Mouse (Mus musculus) liver, embryonic 13.5 days (tissue): Measurements from ENCODE around the gene Nol4l. TPM values are rescaled to one million over a fixed set of nuclear protein-coding genes. Genes with fewer than 3 reads are reported as not detected.

Experiments
- ATAC-seq: fragments of 200-750 bp; cut with Nextera tagmentation; 2 replicates; pipeline ENCODE4 v1.8.0; 2017; ENCODE audit warnings: low read depth, mild to moderate bottlenecking, moderate number of reproducible peaks, moderate library complexity
- DNase-seq: peaks from one replicate; pipeline ENCODE4 v3.0.0; 2022
- H3K27ac ChIP-seq: fragments of 300-500 bp; sonication (generic); 2 replicates; pipeline ENCODE4 v1.5.1; 2015; ENCODE audit warnings: moderate library complexity, mild to moderate bottlenecking, inconsistent platforms
- H3K27me3 ChIP-seq: fragments of 300-500 bp; sonication (generic); 2 replicates; pipeline ENCODE4 v1.6.1; 2015; ENCODE audit warnings: mild to moderate bottlenecking, inconsistent platforms
- H3K36me3 ChIP-seq: fragments of 300-500 bp; sonication (generic); 2 replicates; pipeline ENCODE4 v1.6.1; 2015; ENCODE audit warnings: mild to moderate bottlenecking, inconsistent platforms
- H3K4me1 ChIP-seq: fragments of 300-500 bp; sonication (generic); replicated peaks from 2 replicates; pipeline ENCODE4 v1.6.1; 2015; ENCODE audit warnings: inconsistent platforms
- H3K4me2 ChIP-seq: fragments of 300-500 bp; sonication (generic); 2 replicates; pipeline ENCODE4 v1.6.1; 2015; ENCODE audit warnings: inconsistent platforms, mild to moderate bottlenecking, moderate library complexity
- H3K4me3 ChIP-seq: fragments of 300-500 bp; sonication (generic); replicated peaks from 2 replicates; pipeline ENCODE4 v1.5.1; 2015; ENCODE audit warnings: mild to moderate bottlenecking, inconsistent platforms
- H3K9ac ChIP-seq: fragments of 300-500 bp; sonication (generic); 2 replicates; pipeline ENCODE4 v1.6.1; 2015; ENCODE audit warnings: mild to moderate bottlenecking, inconsistent platforms
- H3K9me3 ChIP-seq: fragments of 300-500 bp; sonication (generic); replicated peaks from 2 replicates; pipeline ENCODE4 v1.6.1; 2016; ENCODE audit warnings: inconsistent platforms
- WGBS: fragments of 180-500 bp; shearing (Covaris S2); methylation state at CpG from one replicate; pipeline ENCODE4 v1.1.7; 2015; ENCODE audit not compliant: insufficient replicate concordance; 5-methylcytosine and 5-hydroxymethylcytosine counted together
- polyA plus RNA-seq: library from polyadenylated mRNA; unstranded; fragments of >200 nt; fragmentation: Nextera tagmentation; extraction: Ambion mirVana; gene quantifications from 2 replicates; pipeline ENCODE4 v1.2.1, GENCODE M21; 2015

The Nol4l gene
- polyA plus RNA-seq, 1 experiment from 2014 or later, result 5.4 TPM

DNA sequence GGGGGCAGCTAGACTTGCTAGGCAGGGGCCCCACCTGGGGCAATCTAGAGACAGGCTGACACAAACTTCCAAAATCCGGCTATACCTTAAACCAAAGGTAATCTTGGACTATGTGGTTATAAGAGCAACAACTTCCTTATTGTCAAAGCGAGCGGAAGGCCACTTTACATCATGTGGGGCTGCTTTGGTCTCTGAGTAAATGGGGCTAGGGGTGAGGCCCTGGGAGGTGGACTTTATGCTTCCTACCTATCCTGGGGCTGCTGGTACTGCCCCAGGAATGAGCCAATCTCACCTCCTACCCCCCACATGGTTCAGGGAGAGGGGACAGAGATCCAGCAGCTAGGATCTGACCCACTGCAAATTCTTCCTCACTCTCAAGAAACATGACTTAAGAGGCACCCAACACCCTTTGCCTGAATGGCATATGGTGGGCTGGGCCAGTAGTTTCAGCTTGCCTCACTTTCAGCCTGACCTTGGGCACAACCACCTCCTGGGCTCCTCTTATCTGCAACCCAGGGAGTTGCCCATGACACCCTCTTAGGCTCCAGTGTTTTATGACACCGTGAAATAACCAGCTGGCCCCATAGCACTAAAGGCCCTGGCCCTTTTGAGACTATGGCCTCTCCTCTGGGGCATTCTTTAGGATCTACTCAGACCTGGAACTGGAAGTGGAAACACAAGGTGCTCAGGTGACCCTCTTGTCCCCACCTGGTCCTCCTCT, 104.5 kb downstream of the Nol4l start:
- H3K4me3 ChIP-seq, result no peak overlapping the region
- H3K27ac ChIP-seq, result 0 out of 2 replicates have a peak overlapping the region, but pooled peaks have one; percentile 2
- 71% methylated on average over 4 of the region's 4 CpGs for WGBS
- ATAC-seq (no peak; the same call in 1 of the 2 replicates), DNase-seq (no peak)
- no peaks in the 10 kb centered on the region for H3K27me3 ChIP-seq
- H3K9me3 ChIP-seq, result no peaks in the 10 kb centered on the region
- peaks cover 69% of the 10 kb centered on the region for H3K4me1 ChIP-seq
- H3K9ac ChIP-seq, result no peak overlapping the region
- no peak overlapping the region for H3K4me2 ChIP-seq
- peaks cover 57% of the 10 kb centered on the region for H3K36me3 ChIP-seq

DNA sequence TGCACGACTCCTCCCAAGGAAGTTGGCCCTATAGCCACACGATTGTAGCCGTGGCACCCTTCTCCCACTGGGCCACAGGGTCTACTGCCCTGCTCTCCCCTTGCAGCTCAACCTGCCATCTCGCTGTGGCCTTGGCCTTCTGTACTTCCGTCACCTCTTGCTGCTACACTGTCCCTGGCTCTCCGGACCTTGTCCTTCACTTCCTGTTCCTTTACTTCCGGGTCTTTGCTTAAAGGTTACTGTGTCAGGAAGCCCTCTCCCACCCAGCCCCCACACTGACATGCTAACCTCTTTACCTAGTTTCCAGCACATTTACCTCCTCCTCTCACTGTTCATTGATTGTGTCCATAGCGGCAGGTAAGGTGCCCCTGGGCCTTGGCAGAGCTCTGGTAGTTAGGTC, 105.2 kb downstream of the Nol4l start:
- H3K4me2 ChIP-seq, result no peak overlapping the region
- H3K27me3 ChIP-seq, result no peaks in the 10 kb centered on the region
- no peak overlapping the region for H3K9ac ChIP-seq
- no peaks in the 10 kb centered on the region for H3K9me3 ChIP-seq
- H3K36me3 ChIP-seq, result peaks cover 58% of the 10 kb centered on the region
- no peak overlapping the region for H3K4me3 ChIP-seq
- ATAC-seq, result no peak
- 69% methylated on average over 8 of the region's 8 CpGs for WGBS
- no peak for DNase-seq
- H3K27ac ChIP-seq, result 0 out of 2 replicates have a peak overlapping the region, but pooled peaks have one; percentile 2
- peaks cover 63% of the 10 kb centered on the region for H3K4me1 ChIP-seq

DNA sequence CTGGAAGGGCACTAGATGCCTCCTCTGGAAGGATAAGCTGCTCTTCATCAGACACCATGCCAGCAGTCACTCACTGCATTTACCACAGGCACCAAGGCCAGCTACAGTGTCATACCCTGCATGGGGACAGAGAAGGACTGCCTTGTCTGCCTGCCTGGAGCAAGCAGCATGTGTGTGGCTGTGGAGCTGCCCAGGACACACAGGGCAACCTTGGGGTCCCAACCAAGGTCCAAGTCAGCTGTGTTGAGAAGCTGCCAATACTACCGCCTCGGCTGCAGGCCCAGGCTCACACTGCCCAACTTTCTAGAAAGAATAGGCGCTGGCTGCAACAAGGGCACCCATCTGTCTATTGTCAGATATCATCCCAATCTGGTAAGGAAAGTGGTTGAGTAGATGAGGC, 106.7 kb downstream of the Nol4l start:
- no peak for ATAC-seq
- Histone ChIP-seq H3K36me3 (peaks cover 58% of the 10 kb centered on the region), H3K9me3 (no peaks in the 10 kb centered on the region), H3K4me3 (no peak overlapping the region), H3K4me1 (peaks cover 49% of the 10 kb centered on the region), H3K27me3 (no peaks in the 10 kb centered on the region), H3K9ac (no peak overlapping the region), H3K27ac (no peak overlapping the region), H3K4me2 (no peak overlapping the region)
- no peak for DNase-seq
- WGBS, result 77% methylated on average over 3 of the region's 3 CpGs

DNA sequence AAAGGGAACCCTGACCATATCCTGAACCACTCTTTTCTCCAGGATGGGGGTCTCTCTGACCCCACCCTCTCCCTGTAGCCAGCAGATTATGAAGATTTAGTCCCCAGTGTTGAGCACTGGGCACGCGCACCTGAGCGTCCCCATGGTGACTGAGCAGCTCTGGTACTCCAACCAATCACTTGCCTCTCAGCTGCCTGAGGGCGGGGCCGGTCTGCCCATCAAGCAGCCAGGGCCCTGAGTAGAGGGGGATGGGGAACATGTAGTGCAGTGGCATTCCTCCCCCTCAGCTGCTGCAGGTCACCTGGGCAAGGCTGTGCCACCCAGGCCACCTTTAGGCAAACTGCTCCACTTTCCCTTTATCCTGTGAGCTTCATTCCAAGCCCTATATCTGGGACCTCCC, 107.7 kb downstream of the Nol4l start:
- Histone ChIP-seq H3K27me3 (no peaks in the 10 kb centered on the region), H3K9ac (no peak overlapping the region), H3K4me2 (no peak overlapping the region), H3K9me3 (no peaks in the 10 kb centered on the region), H3K4me1 (peaks cover 38% of the 10 kb centered on the region), H3K4me3 (no peak overlapping the region), H3K27ac (no peak overlapping the region), H3K36me3 (peaks cover 66% of the 10 kb centered on the region)
- DNase-seq (no peak), ATAC-seq (no peak)
- 81% methylated on average over 5 of the region's 5 CpGs for WGBS

DNA sequence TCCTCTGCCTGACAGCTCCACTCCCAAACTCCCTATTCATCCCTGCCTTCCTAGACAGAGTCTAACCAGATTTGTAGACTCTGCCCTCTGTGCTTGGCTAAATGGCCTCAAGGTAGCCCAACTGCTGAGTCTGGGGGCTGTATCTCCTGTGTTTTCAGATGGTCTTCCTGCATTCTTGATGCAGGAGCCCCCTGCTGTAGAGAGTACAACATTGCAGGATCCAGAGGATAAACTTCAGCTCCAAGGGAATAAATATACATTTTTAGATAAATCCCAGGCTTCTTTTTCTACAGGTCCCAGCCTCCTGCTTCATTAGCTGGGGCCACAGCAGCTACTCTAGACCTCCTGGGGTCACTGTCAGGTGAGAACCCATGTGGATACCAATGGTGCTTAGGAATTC, 108.5 kb downstream of the Nol4l start:
- ATAC-seq (no peak), DNase-seq (no peak)
- H3K27ac ChIP-seq, result no peak overlapping the region
- peaks cover 74% of the 10 kb centered on the region for H3K36me3 ChIP-seq
- H3K4me2 ChIP-seq, result no peak overlapping the region
- no peak overlapping the region for H3K4me3 ChIP-seq
- H3K4me1 ChIP-seq, result peaks cover 33% of the 10 kb centered on the region
- no peaks in the 10 kb centered on the region for H3K9me3 ChIP-seq
- H3K9ac ChIP-seq, result no peak overlapping the region
- H3K27me3 ChIP-seq, result no peaks in the 10 kb centered on the region

DNA sequence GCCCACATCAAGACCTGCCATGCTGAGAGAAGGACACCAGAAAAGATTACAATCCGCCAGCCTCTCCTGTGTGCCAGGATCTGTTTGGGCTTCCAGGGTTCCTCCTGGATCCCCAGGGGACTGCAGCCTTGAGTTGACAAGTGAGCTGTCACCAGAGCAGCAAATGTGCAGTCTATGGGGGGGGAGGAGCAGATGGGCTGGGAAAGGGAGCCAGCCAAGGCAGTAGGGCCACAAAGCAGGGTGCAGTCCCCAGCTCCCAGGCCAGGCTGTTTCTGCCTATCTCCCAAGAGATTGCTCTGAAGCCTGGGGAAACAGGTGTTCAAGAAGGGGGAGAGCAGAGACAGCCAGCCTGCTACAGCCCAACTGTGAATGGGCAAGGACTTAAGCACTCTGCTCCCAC, 111.4 kb downstream of the Nol4l start:
- no peak overlapping the region for H3K9ac ChIP-seq
- DNase-seq (no peak), ATAC-seq (no peak)
- H3K27me3 ChIP-seq, result no peaks in the 10 kb centered on the region
- no peak overlapping the region for H3K27ac ChIP-seq
- peaks cover 87% of the 10 kb centered on the region for H3K36me3 ChIP-seq
- 91% methylated on average over 1 of the region's 1 CpGs for WGBS
- no peaks in the 10 kb centered on the region for H3K9me3 ChIP-seq
- peaks cover 12% of the 10 kb centered on the region for H3K4me1 ChIP-seq
- no peak overlapping the region for H3K4me3 ChIP-seq
- H3K4me2 ChIP-seq, result no peak overlapping the region

DNA sequence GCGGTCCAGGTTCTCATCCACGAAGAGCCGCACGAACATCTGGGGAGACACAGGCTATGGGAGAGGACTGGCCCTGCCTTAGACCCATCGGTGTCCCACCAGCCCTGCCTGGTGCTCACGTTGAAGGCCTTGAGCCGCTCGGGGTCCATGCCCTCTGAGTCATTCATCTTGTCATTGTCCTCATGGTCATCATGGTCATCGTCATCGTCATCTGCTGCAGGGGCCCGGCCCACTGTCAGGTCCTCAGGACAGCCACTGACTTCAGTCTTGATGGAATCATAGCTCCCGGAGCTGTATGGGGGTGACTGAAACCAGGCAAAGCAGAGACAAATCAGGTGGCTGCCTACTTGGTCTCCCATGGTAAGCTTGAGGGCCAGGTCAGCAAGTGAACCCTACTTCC, 111.9 kb downstream of the Nol4l start:
- Histone ChIP-seq H3K4me3 (no peak overlapping the region), H3K27me3 (no peaks in the 10 kb centered on the region), H3K9ac (no peak overlapping the region), H3K4me1 (peaks cover 9% of the 10 kb centered on the region), H3K36me3 (peaks cover 87% of the 10 kb centered on the region), H3K4me2 (no peak overlapping the region), H3K9me3 (no peaks in the 10 kb centered on the region), H3K27ac (no peak overlapping the region)
- no peak for ATAC-seq
- DNase-seq, result no peak
- WGBS, result 89% methylated on average over 12 of the region's 12 CpGs

DNA sequence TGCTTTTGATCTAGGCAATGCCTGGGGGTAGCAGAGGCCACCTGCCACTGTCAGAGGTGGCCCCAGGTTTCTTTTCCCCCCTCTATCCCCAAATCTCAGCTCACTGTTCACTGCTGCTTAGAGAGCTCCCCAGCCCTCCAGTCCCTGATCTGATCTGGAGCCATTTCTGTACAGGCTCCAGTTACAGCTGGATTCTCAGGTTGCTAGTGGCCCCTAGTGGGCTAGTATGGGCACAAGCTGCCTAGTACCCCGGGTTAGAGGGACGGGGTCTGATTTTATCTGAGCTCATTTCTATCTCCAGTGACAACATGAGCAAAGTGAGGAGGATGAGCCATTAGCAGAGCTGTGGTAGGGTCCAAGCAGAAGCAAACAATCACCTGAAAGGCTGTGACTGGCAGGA, 115.2 kb downstream of the Nol4l start:
- H3K4me1 ChIP-seq, result peaks cover 21% of the 10 kb centered on the region
- peaks cover 99% of the 10 kb centered on the region for H3K36me3 ChIP-seq
- 26% methylated on average over 2 of the region's 2 CpGs for whole genome bisulfite sequencing
- no peak overlapping the region for H3K4me3 ChIP-seq
- no peaks in the 10 kb centered on the region for H3K9me3 ChIP-seq
- no peak overlapping the region for H3K4me2 ChIP-seq
- DNase-seq, result no peak
- no peaks in the 10 kb centered on the region for H3K27me3 ChIP-seq
- ATAC-seq, result no peak
- H3K9ac ChIP-seq, result no peak overlapping the region
- no peak overlapping the region for H3K27ac ChIP-seq

DNA sequence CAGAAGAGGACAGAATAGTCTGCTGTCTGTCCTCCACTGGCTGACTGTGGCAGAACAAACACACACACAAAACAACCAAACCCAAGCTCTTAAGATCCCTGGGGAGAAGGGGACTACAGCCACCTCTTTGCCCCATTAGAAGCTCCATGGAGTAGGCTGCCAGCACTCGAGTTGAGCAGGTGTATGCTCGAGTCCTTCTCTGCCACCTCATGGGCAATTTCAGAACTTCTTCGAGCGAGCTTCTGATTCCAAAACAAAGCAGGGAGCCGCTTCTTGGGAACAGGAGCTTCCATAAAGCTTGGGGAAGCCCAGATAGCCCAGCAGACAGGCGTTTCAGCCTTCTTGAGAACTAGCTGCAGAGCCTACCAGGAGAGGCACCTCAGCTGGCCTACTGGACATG, 117.2 kb downstream of the Nol4l start:
- no peaks in the 10 kb centered on the region for H3K27me3 ChIP-seq
- no peak overlapping the region for H3K27ac ChIP-seq
- WGBS, result 79% methylated on average over 6 of the region's 6 CpGs
- H3K4me2 ChIP-seq, result no peak overlapping the region
- H3K4me1 ChIP-seq, result peaks cover 24% of the 10 kb centered on the region
- no peak overlapping the region for H3K9ac ChIP-seq
- no peaks in the 10 kb centered on the region for H3K9me3 ChIP-seq
- no peak overlapping the region for H3K4me3 ChIP-seq
- DNase-seq (no peak), ATAC-seq (no peak)
- peaks cover 98% of the 10 kb centered on the region for H3K36me3 ChIP-seq

DNA sequence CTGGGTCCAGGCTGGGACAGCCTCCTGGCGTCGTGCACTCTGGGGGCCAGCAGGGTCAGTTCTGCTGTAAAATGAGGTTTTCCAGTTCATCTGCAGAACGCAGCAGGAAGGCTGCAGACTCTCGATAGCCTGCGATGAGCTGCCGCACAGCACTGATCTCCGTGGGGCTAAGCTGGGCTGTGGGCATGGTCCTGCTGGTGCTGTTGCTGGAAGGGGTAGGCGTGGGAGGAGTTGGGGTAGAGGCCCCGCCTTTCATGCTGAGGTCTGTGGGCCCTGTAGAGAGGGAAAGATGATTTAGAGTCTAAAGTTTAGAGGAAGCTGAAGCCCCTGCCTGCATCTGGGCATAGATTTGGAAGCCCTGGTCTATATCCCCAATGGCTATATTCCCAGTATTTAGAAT, 118.2 kb downstream of the Nol4l start:
- no peak overlapping the region for H3K9ac ChIP-seq
- DNase-seq (no peak), ATAC-seq (no peak; the same call in 1 of the 2 replicates)
- peaks cover 24% of the 10 kb centered on the region for H3K4me1 ChIP-seq
- H3K36me3 ChIP-seq, result peaks cover 97% of the 10 kb centered on the region
- no peaks in the 10 kb centered on the region for H3K27me3 ChIP-seq
- no peak overlapping the region for H3K4me3 ChIP-seq
- H3K9me3 ChIP-seq, result no peaks in the 10 kb centered on the region
- H3K4me2 ChIP-seq, result no peak overlapping the region
- no peak overlapping the region for H3K27ac ChIP-seq
- WGBS, result 63% methylated on average over 9 of the region's 9 CpGs

DNA sequence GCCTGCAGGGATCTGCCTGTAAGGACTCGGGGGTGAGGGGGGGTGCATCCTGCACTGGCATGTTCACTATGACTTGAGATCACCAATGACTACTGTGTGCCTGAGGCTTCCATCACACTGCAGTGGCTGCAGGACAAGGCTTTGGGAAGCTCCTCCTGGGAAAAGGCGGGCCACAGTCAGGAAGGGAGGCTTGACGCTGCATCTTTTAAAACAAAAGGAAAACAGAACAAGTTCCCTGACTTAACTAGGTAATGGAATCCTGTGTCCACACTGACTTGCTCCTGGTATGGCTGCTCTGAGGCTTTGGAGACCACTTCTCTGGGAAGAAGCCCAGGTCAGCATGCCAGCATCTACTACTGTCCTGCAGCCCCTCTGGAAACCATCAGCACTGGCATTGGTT, 120.8 kb downstream of the Nol4l start:
- Histone ChIP-seq H3K36me3 (peaks cover 84% of the 10 kb centered on the region), H3K4me1 (peaks cover 31% of the 10 kb centered on the region), H3K4me2 (no peak overlapping the region), H3K4me3 (no peak overlapping the region), H3K27ac (no peak overlapping the region), H3K9ac (no peak overlapping the region), H3K27me3 (no peaks in the 10 kb centered on the region), H3K9me3 (no peaks in the 10 kb centered on the region)
- DNase-seq (no peak), ATAC-seq (no peak)
- WGBS, result 80% methylated on average over 3 of the region's 3 CpGs

DNA sequence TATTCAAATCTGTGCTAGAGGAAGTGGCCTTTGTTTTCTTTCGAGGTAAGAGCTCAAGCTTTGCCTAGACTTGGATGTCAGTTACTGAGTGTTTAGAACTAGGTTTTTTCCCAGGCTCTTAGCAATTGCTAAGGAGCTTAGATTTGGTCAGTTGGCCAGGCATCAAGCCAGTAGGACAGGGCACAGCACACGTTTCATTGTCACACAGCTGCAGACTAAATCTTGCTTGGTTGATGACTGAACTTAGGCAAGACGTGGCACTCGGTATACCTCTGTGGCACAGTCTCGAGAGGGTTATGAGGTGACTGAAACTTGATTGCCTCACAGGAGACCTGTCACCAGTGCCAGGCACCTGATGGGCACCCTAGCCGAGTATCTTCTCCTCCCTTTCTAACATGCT, 122.9 kb downstream of the Nol4l start:
- no peak overlapping the region for H3K9ac ChIP-seq
- H3K27me3 ChIP-seq, result no peaks in the 10 kb centered on the region
- no peak overlapping the region for H3K4me2 ChIP-seq
- DNase-seq (no peak), ATAC-seq (no peak)
- H3K4me3 ChIP-seq, result no peak overlapping the region
- no peak overlapping the region for H3K27ac ChIP-seq
- no peaks in the 10 kb centered on the region for H3K9me3 ChIP-seq
- H3K4me1 ChIP-seq, result peaks cover 33% of the 10 kb centered on the region
- peaks cover 71% of the 10 kb centered on the region for H3K36me3 ChIP-seq
- WGBS, result 76% methylated on average over 6 of the region's 6 CpGs
